Mouse (Mus musculus) embryonic fibroblast, embryonic 13.5 days (primary cell): ENCODE measurements at regions not wholly inside any gene's neighbourhood (a gene's known extent, or its start where the extent isn't known, plus 50 kb on each side); places are given as distances from the start of the nearest gene placed in this dataset.

Experiments used
- CTCF ChIP-seq: IDR thresholded peaks from 2 replicates; pipeline ENCODE4 v1.5.1; 2011; ENCODE audit warnings: mild to moderate bottlenecking, control low read depth, low read length, moderate library complexity, borderline replicate concordance; ENCODE audit not compliant: insufficient read depth
- POLR2A ChIP-seq: IDR thresholded peaks from 2 replicates; pipeline ENCODE4 v1.6.1; 2011; ENCODE audit warnings: low read depth, mild to moderate bottlenecking, control low read depth, low read length, moderate library complexity

DNA sequence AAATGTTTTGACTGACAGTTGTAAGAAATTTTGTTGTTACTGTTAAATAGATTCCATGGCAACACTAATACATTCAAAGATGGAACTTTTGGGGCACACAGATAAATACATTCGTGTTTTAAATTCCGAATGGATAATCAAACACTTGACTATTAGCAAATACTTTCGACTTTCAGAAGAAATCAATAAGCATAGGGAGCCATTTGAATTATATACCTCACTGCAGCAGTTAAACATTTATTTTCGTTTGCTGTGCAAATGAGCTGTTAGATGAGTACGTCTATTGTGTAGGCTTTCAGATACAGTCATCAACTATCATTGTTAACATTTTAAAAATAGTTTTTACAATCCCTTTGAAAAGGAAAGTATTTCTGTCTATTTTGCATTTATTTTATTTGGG is 99.0 kb downstream of the Gm11146 start:
- no peak for TF ChIP-seq CTCF
- no peak for TF ChIP-seq POLR2A
